Comparison of ENCODE assay signal across 23 mouse cellular contexts in the genomic region with DNA sequence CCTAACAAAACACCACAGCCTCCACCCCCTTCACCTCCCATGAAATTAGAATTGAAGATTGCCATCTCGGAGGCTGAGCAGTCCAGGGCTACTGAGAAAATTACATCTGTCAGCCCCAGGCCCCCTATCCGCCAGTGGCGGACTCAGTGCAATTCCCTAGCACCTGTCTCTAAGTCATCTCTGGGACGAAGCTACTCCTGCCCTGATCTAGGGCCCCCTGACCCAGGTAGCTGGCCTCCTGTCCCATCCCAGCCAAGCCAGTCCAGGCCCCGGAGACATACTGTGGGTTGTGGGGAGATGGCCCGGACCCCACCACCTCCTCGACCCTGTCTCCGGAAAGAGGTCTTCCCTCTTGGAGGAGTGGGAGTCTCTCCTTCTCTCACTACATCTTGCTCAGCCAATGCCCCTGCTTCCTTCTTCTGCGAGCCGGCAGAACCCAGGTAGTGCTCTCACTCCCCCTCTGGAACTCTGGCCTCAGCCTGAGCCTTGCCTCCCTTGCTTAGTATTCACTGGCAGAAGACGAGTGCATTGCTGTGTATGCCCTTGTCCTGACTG. TPM values are rescaled to one million over a fixed set of nuclear protein-coding genes. Genes with fewer than 3 reads are reported as not detected.
A peak's percentile ranks its signal among the peaks of the same experiment; 100 is the strongest.
DNase-seq lines count a peak whose midpoint lies in the region; ATAC-seq and TF ChIP-seq lines count a peak whose summit lies in the region.
"Had no signal": no experiment of that assay in that cellular context is flagged by ENCODE, and none has a peak within 500 bp of the region (broad histone marks: within the 10 kb centered on the region; RNA-seq: fewer than 3 reads in every experiment).

No protein-coding gene starts in this region.

- H3K27me3 ChIP-seq in hindbrain, embryonic 10.5 days (ENCODE audit: insufficient read depth, poor library complexity, severe bottlenecking), result no peaks in the 10 kb centered on the region
- no peaks in the 10 kb centered on the region for H3K27me3 ChIP-seq in hindbrain, embryonic 11.5 days (ENCODE audit: control insufficient read depth, insufficient read depth, low read length)
- H3K27me3 ChIP-seq in liver, embryonic 12.5 days (replicated peaks), result no peaks in the 10 kb centered on the region
- H3K27me3 ChIP-seq in liver, postnatal 0 days (ENCODE audit: insufficient read depth, low read length), result no peaks in the 10 kb centered on the region
- no peaks in the 10 kb centered on the region for H3K27me3 ChIP-seq in limb, embryonic 13.5 days
- H3K27me3 ChIP-seq: embryonic facial prominence, embryonic 15.5 days; forebrain, embryonic 15.5 days; heart, embryonic 15.5 days; hindbrain, embryonic 15.5 days; megakaryocyte, embryonic 14.5 days; midbrain, embryonic 13.5 days had no signal

- no peak overlapping the region for H3K4me2 ChIP-seq in hindbrain, embryonic 11.5 days (replicated peaks; ENCODE audit: low read depth, low read length)
- no peak overlapping the region for H3K4me2 ChIP-seq in liver, embryonic 12.5 days
- no peak overlapping the region for H3K4me2 ChIP-seq in liver, postnatal 0 days (ENCODE audit: low read depth, low read length)
- H3K4me2 ChIP-seq in limb, embryonic 13.5 days (replicated peaks), result no peak overlapping the region
- H3K4me2 ChIP-seq: embryonic facial prominence, embryonic 15.5 days; forebrain, embryonic 15.5 days; heart, embryonic 15.5 days; hindbrain, embryonic 15.5 days; midbrain, embryonic 13.5 days had no signal

- peaks cover 44% of the 10 kb centered on the region for H3K4me1 ChIP-seq in hindbrain, embryonic 10.5 days (replicated peaks)
- peaks cover 4% of the 10 kb centered on the region; the same call in 1 of the 2 replicates for H3K4me1 ChIP-seq in hindbrain, embryonic 11.5 days (replicated peaks; ENCODE audit: control insufficient read depth, insufficient read depth, low read length)
- H3K4me1 ChIP-seq in liver, embryonic 12.5 days, result peaks cover 44% of the 10 kb centered on the region
- H3K4me1 ChIP-seq in liver, postnatal 0 days (ENCODE audit: insufficient read depth), result peaks cover 20% of the 10 kb centered on the region
- peaks cover 24% of the 10 kb centered on the region for H3K4me1 ChIP-seq in limb, embryonic 13.5 days

- H3K36me3 ChIP-seq in hindbrain, embryonic 10.5 days, result peaks cover 49% of the 10 kb centered on the region
- peaks cover 22% of the 10 kb centered on the region for H3K36me3 ChIP-seq in hindbrain, embryonic 11.5 days (ENCODE audit: control insufficient read depth, insufficient read depth, low read length)
- peaks cover 51% of the 10 kb centered on the region for H3K36me3 ChIP-seq in liver, embryonic 12.5 days
- peaks cover 41% of the 10 kb centered on the region for H3K36me3 ChIP-seq in liver, postnatal 0 days (replicated peaks; ENCODE audit: insufficient read depth, low read length)
- peaks cover 37% of the 10 kb centered on the region for H3K36me3 ChIP-seq in limb, embryonic 13.5 days

- no peak overlapping the region for H3K27ac ChIP-seq in hindbrain, embryonic 10.5 days
- no peak overlapping the region for H3K27ac ChIP-seq in hindbrain, embryonic 11.5 days (ENCODE audit: low read depth, low read length)
- peak overlapping the region; percentile 45; the same call in 1 of the 2 replicates for H3K27ac ChIP-seq in liver, embryonic 12.5 days
- no peak overlapping the region for H3K27ac ChIP-seq in liver, postnatal 0 days (ENCODE audit: low read depth)
- no peak overlapping the region for H3K27ac ChIP-seq in limb, embryonic 13.5 days
- H3K27ac ChIP-seq: embryonic facial prominence, embryonic 15.5 days; forebrain, embryonic 15.5 days; heart, embryonic 10.5 days; heart, embryonic 15.5 days; hindbrain, embryonic 15.5 days; kidney, postnatal 0 days; midbrain, embryonic 13.5 days had no signal

- TF ChIP-seq EP300 in liver, postnatal 0 days (IDR thresholded peaks at IDR 0.05; ENCODE audit: low read depth), result no peak

- TF ChIP-seq CTCF in liver, postnatal 0 days (IDR thresholded peaks at IDR 0.05; ENCODE audit: low read depth), result no peak

- peak overlapping the region; percentile 13; the same call in 1 of the 2 replicates for H3K4me3 ChIP-seq in hindbrain, embryonic 10.5 days
- H3K4me3 ChIP-seq in hindbrain, embryonic 11.5 days (ENCODE audit: low read depth, low read length), result no peak overlapping the region
- H3K4me3 ChIP-seq in liver, embryonic 12.5 days, result no peak overlapping the region
- no peak overlapping the region for H3K4me3 ChIP-seq in liver, postnatal 0 days (ENCODE audit: low read depth, low read length)
- H3K4me3 ChIP-seq in limb, embryonic 13.5 days, result 0 out of 2 replicates have a peak overlapping the region, but pooled peaks have one; percentile 5
- H3K4me3 ChIP-seq: embryonic facial prominence, embryonic 15.5 days; forebrain, embryonic 15.5 days; heart, embryonic 10.5 days; heart, embryonic 15.5 days; hindbrain, embryonic 15.5 days; midbrain, embryonic 13.5 days had no signal

- no peak overlapping the region for H3K9ac ChIP-seq in hindbrain, embryonic 11.5 days (ENCODE audit: low read depth, low read length)
- H3K9ac ChIP-seq in liver, embryonic 12.5 days, result no peak overlapping the region
- H3K9ac ChIP-seq in liver, postnatal 0 days (replicated peaks), result no peak overlapping the region
- no peak overlapping the region for H3K9ac ChIP-seq in limb, embryonic 13.5 days
- H3K9ac ChIP-seq: embryonic facial prominence, embryonic 15.5 days; forebrain, embryonic 15.5 days; heart, embryonic 15.5 days; hindbrain, embryonic 15.5 days had no signal

- ATAC-seq in hindbrain, embryonic 11.5 days (ENCODE audit: low FRiP score), result no peak
- ATAC-seq in liver, embryonic 12.5 days, result no peak
- no peak for ATAC-seq in liver, postnatal 0 days
- ATAC-seq in limb, embryonic 13.5 days (ENCODE audit: low FRiP score, low read depth), result no peak
- ATAC-seq: forebrain, embryonic 15.5 days; inflammation-experienced regulatory T-cells, adult 6 months; midbrain, embryonic 13.5 days had no signal

- H3K9me3 ChIP-seq in hindbrain, embryonic 10.5 days, result no peaks in the 10 kb centered on the region
- no peaks in the 10 kb centered on the region for H3K9me3 ChIP-seq in hindbrain, embryonic 11.5 days (ENCODE audit: control insufficient read depth, low read length)
- H3K9me3 ChIP-seq in liver, embryonic 12.5 days (replicated peaks), result no peaks in the 10 kb centered on the region
- no peaks in the 10 kb centered on the region for H3K9me3 ChIP-seq in liver, postnatal 0 days (ENCODE audit: low read length)
- H3K9me3 ChIP-seq in limb, embryonic 13.5 days, result no peaks in the 10 kb centered on the region
- H3K9me3 ChIP-seq: embryonic facial prominence, embryonic 15.5 days; forebrain, embryonic 15.5 days; heart, embryonic 10.5 days; heart, embryonic 15.5 days; hindbrain, embryonic 15.5 days; megakaryocyte, embryonic 14.5 days; midbrain, embryonic 13.5 days had no signal

- peak; percentile 62 for DNase-seq in cerebellum, adult 9-11 months
- no peak for DNase-seq in cerebellum, postnatal 36 days
- no peak for DNase-seq in hindbrain, embryonic 10.5 days (ENCODE audit: low spot score)
- no peak for DNase-seq in hindbrain, embryonic 11.5 days (ENCODE audit: low spot score)
- no peak for DNase-seq in liver, postnatal 0 days
- no peak for DNase-seq in thymus, postnatal 25 days
- DNase-seq: adrenal gland, adult 2 months; adrenal gland, postnatal 36 days; B cell, adult 2 months; layer of hippocampus, postnatal 36 days; left cerebral cortex, postnatal 4 days; lung, postnatal 4 days had no signal

- WGBS in hindbrain, embryonic 10.5 days, result 93% methylated on average over 11 of the region's 11 CpGs
- 91% methylated on average over 11 of the region's 11 CpGs for WGBS in hindbrain, embryonic 11.5 days
- 90% methylated on average over 11 of the region's 11 CpGs for WGBS in liver, embryonic 12.5 days (ENCODE audit: insufficient replicate concordance)
- WGBS in liver, postnatal 0 days (ENCODE audit: insufficient replicate concordance), result 89% methylated on average over 11 of the region's 11 CpGs
- WGBS in limb, embryonic 13.5 days, result 89% methylated on average over 11 of the region's 11 CpGs

RNA-seq across cellular contexts. Expression of gene Fbrs, which starts 3.7 kb away (rescaled TPM):
- polyA plus RNA-seq in hindbrain, embryonic 10.5 days (2016; fragmentation: Nextera tagmentation; extraction: Ambion mirVana), result 9.0 and 12.0 TPM in 2 replicates
- 10.5 and 15.1 TPM in 2 replicates for polyA plus RNA-seq in hindbrain, embryonic 11.5 days (2014; fragmentation: Nextera tagmentation; extraction: Ambion mirVana)
- 6.9 and 8.1 TPM in 2 replicates for polyA plus RNA-seq in liver, embryonic 12.5 days (2016; fragmentation: Nextera tagmentation; extraction: Ambion mirVana)
- polyA plus RNA-seq in liver, postnatal 0 days (2015; fragmentation: Nextera tagmentation; extraction: Ambion mirVana), result 4.7 TPM in 2 replicates
- 15.0 and 15.3 TPM in 2 replicates for polyA plus RNA-seq in limb, embryonic 13.5 days (2015; fragmentation: Nextera tagmentation; extraction: Ambion mirVana)

RNA-seq across cellular contexts. Expression of gene Prr14, which starts 15.9 kb away (rescaled TPM):
- 53.1 and 65.9 TPM in 2 replicates for polyA plus RNA-seq in hindbrain, embryonic 10.5 days (2016; fragmentation: Nextera tagmentation; extraction: Ambion mirVana)
- polyA plus RNA-seq in hindbrain, embryonic 11.5 days (2014; fragmentation: Nextera tagmentation; extraction: Ambion mirVana), result 61.4 and 72.1 TPM in 2 replicates
- 29.6 and 31.0 TPM in 2 replicates for polyA plus RNA-seq in liver, embryonic 12.5 days (2016; fragmentation: Nextera tagmentation; extraction: Ambion mirVana)
- polyA plus RNA-seq in liver, postnatal 0 days (2015; fragmentation: Nextera tagmentation; extraction: Ambion mirVana), result 16.0 and 17.6 TPM in 2 replicates
- polyA plus RNA-seq in limb, embryonic 13.5 days (2015; fragmentation: Nextera tagmentation; extraction: Ambion mirVana), result 37.6 and 42.3 TPM in 2 replicates

RNA-seq across cellular contexts. Expression of gene Zfp689, which starts 26.3 kb away (rescaled TPM):
- polyA plus RNA-seq in hindbrain, embryonic 10.5 days (2016; fragmentation: Nextera tagmentation; extraction: Ambion mirVana), result 14.8 and 15.7 TPM in 2 replicates
- polyA plus RNA-seq in hindbrain, embryonic 11.5 days (2014; fragmentation: Nextera tagmentation; extraction: Ambion mirVana), result 12.8 and 13.5 TPM in 2 replicates
- 3.1 and 3.3 TPM in 2 replicates for polyA plus RNA-seq in liver, embryonic 12.5 days (2016; fragmentation: Nextera tagmentation; extraction: Ambion mirVana)
- polyA plus RNA-seq in liver, postnatal 0 days (2015; fragmentation: Nextera tagmentation; extraction: Ambion mirVana), result 1.4 and 1.5 TPM in 2 replicates
- 12.2 and 13.9 TPM in 2 replicates for polyA plus RNA-seq in limb, embryonic 13.5 days (2015; fragmentation: Nextera tagmentation; extraction: Ambion mirVana)

RNA-seq across cellular contexts. Expression of gene Srcap, which starts 36.5 kb away (rescaled TPM):
- 54.9 and 71.4 TPM in 2 replicates for polyA plus RNA-seq in hindbrain, embryonic 10.5 days (2016; fragmentation: Nextera tagmentation; extraction: Ambion mirVana)
- polyA plus RNA-seq in hindbrain, embryonic 11.5 days (2014; fragmentation: Nextera tagmentation; extraction: Ambion mirVana), result 58.1 and 81.5 TPM in 2 replicates
- 38.2 and 38.8 TPM in 2 replicates for polyA plus RNA-seq in liver, embryonic 12.5 days (2016; fragmentation: Nextera tagmentation; extraction: Ambion mirVana)
- polyA plus RNA-seq in liver, postnatal 0 days (2015; fragmentation: Nextera tagmentation; extraction: Ambion mirVana), result 6.7 and 7.7 TPM in 2 replicates
- 48.3 and 49.7 TPM in 2 replicates for polyA plus RNA-seq in limb, embryonic 13.5 days (2015; fragmentation: Nextera tagmentation; extraction: Ambion mirVana)

RNA-seq across cellular contexts. Expression of gene Gm42715, which starts 44.1 kb away (rescaled TPM):
- polyA plus RNA-seq in hindbrain, embryonic 10.5 days (2016; fragmentation: Nextera tagmentation; extraction: Ambion mirVana), result 16.5 and 18.1 TPM in 2 replicates
- polyA plus RNA-seq in hindbrain, embryonic 11.5 days (2014; fragmentation: Nextera tagmentation; extraction: Ambion mirVana), result 20.0 and 26.0 TPM in 2 replicates
- 7.9 and 8.8 TPM in 2 replicates for polyA plus RNA-seq in liver, embryonic 12.5 days (2016; fragmentation: Nextera tagmentation; extraction: Ambion mirVana)
- polyA plus RNA-seq in liver, postnatal 0 days (2015; fragmentation: Nextera tagmentation; extraction: Ambion mirVana), result 3.6 and 4.1 TPM in 2 replicates
- polyA plus RNA-seq in limb, embryonic 13.5 days (2015; fragmentation: Nextera tagmentation; extraction: Ambion mirVana), result 18.3 and 18.9 TPM in 2 replicates

Comparison
In these comparisons a context has a peak if more than half of its experiments do, and no peak if none do; other contexts are left out.
1. H3K4me3 ChIP-seq: peak in hindbrain, embryonic 10.5 days (single experiment) and limb, embryonic 13.5 days (single experiment); none in hindbrain, embryonic 11.5 days (single experiment), liver, embryonic 12.5 days (single experiment) and liver, postnatal 0 days (single experiment).